8 mouse cellular contexts compared by ENCODE assay signal in genomic region chr2:91065544-91065943, GRCm38 (mm10). TPM values are rescaled to one million over a fixed set of nuclear protein-coding genes. Genes with fewer than 3 reads are reported as not detected.
DNase-seq lines count a peak whose midpoint lies in the region; ATAC-seq and TF ChIP-seq lines count a peak whose summit lies in the region.
"Had no signal": no experiment of that assay in that cellular context is flagged by ENCODE, and none has a peak within 500 bp of the region (broad histone marks: within the 10 kb centered on the region; RNA-seq: fewer than 3 reads in every experiment).

No protein-coding gene starts in this region.

- no peak overlapping the region for H3K4me2 ChIP-seq in CH12.LX (ENCODE audit: insufficient read depth, low read depth, poor library complexity, severe bottlenecking)
- no peak overlapping the region for H3K4me2 ChIP-seq in lung, postnatal 0 days (replicated peaks; ENCODE audit: low read depth, low read length)
- H3K4me2 ChIP-seq: embryonic facial prominence, embryonic 15.5 days had no signal

- in situ Hi-C loops in CH12.LX (cut with MboI; ENCODE audit: low pct_ligation_motif_present, low pct_unique_long_range_greater_than_20kb, low sequenced_read_pairs): no loop called here

- peak; percentile 25 for TF ChIP-seq RAD21 in CH12.LX (IDR thresholded peaks at IDR 0.05; ENCODE audit: low read depth, low read length)

- dilution Hi-C loops in CH12.LX (cut with MboI; ENCODE audit: extremely low pct_ligation_motif_present, extremely low pct_unique_long_range_greater_than_20kb, low sequenced_read_pairs): no loop called here

- H3K4me3 ChIP-seq in CH12.LX (replicated peaks in 1 of 3; ENCODE audit: low read depth in 2 of 3, low read length in 2 of 3, poor library complexity in 1 of 3): no peak overlapping the region
- no peak overlapping the region for H3K4me3 ChIP-seq in lung, postnatal 0 days (ENCODE audit: low read depth, low read length)
- H3K4me3 ChIP-seq: embryonic facial prominence, embryonic 15.5 days had no signal

- TF ChIP-seq CTCF in CH12.LX (conservative IDR thresholded peaks at IDR 0.05 in 1 of 2, IDR thresholded peaks at IDR 0.05 in 1 of 2; ENCODE audit: low read depth in 2 of 2, low read length in 2 of 2): peak; percentile 74 to 77
- peak; percentile 83 for TF ChIP-seq CTCF in lung, postnatal 0 days (IDR thresholded peaks at IDR 0.05)

- no peak overlapping the region for H3K27ac ChIP-seq in CH12.LX (ENCODE audit: insufficient read depth, low read depth)
- H3K27ac ChIP-seq in lung, postnatal 0 days (ENCODE audit: low read length): no peak overlapping the region
- H3K27ac ChIP-seq: embryonic facial prominence, embryonic 15.5 days had no signal

- H3K9me3 ChIP-seq in CH12.LX (replicated peaks; ENCODE audit: low read length): no peaks in the 10 kb centered on the region
- H3K9me3 ChIP-seq in lung, postnatal 0 days (ENCODE audit: low read length): no peaks in the 10 kb centered on the region
- H3K9me3 ChIP-seq: embryonic facial prominence, embryonic 15.5 days had no signal

- no peak overlapping the region for H3K9ac ChIP-seq in CH12.LX (ENCODE audit: insufficient read depth, low read depth)
- H3K9ac ChIP-seq in lung, postnatal 0 days (replicated peaks; ENCODE audit: low read depth): no peak overlapping the region
- H3K9ac ChIP-seq: embryonic facial prominence, embryonic 15.5 days had no signal

- 41% methylated on average over 3 of the region's 3 CpGs for WGBS in lung, postnatal 0 days

- no peak for TF ChIP-seq EP300 in CH12.LX (IDR thresholded peaks at IDR 0.05; ENCODE audit: low read length)
- TF ChIP-seq EP300 in lung, postnatal 0 days (IDR thresholded peaks at IDR 0.05): no peak

- no peaks in the 10 kb centered on the region for H3K27me3 ChIP-seq in CH12.LX (replicated peaks)
- no peaks in the 10 kb centered on the region for H3K27me3 ChIP-seq in lung, postnatal 0 days (replicated peaks; ENCODE audit: insufficient read depth, low read length)
- H3K27me3 ChIP-seq: embryonic facial prominence, embryonic 15.5 days had no signal

- intact Hi-C loops in gastrocnemius, postnatal 14 days (cut with DNase I; ENCODE audit: low total_unique reads): no loop called here

- H3K36me3 ChIP-seq in CH12.LX (replicated peaks in 1 of 2; ENCODE audit: control insufficient read depth in 1 of 2, insufficient read depth in 1 of 2, low read length in 1 of 2): peaks cover 51 to 73% of the 10 kb centered on the region in 2 experiments
- H3K36me3 ChIP-seq in lung, postnatal 0 days (ENCODE audit: insufficient read depth, low read length): peaks cover 10% of the 10 kb centered on the region

- peaks cover 7 to 16% of the 10 kb centered on the region in 2 experiments for H3K4me1 ChIP-seq in CH12.LX (ENCODE audit: control insufficient read depth in 1 of 2, insufficient read depth in 2 of 2)
- H3K4me1 ChIP-seq in lung, postnatal 0 days (ENCODE audit: insufficient read depth, low read depth, low read length): peaks cover 3% of the 10 kb centered on the region; the same call in 1 of the 2 replicates

- no peak for TF ChIP-seq POLR2A in CH12.LX (IDR thresholded peaks at IDR 0.05; ENCODE audit: low read depth, low read length)

- ATAC-seq in lung, postnatal 0 days: no peak
- ATAC-seq in inflammation-experienced regulatory T-cells, adult 6 months: no peak

- no peaks in the 10 kb centered on the region for H3K79me2 ChIP-seq in CH12.LX (replicated peaks; ENCODE audit: control insufficient read depth, extremely low read depth, insufficient read depth, poor library complexity, severe bottlenecking)

- peak; percentile 60 for DNase-seq in layer of hippocampus, adult 11-12 months (ENCODE audit: low spot score)
- no peak for DNase-seq in layer of hippocampus, adult 9-10 months (ENCODE audit: low spot score)
- DNase-seq in CH12.LX (ENCODE audit: extremely low read depth): no peak
- DNase-seq in adrenal gland, adult 8-10 months: peak; percentile 37
- peak; percentile 74 for DNase-seq in gastrocnemius, postnatal 14 days
- peak; percentile 62 for DNase-seq in lung, postnatal 0 days (ENCODE audit: low spot score)

TF ChIP-seq in CH12.LX, 34 proteins besides CTCF, POLR2A, EP300 and RAD21:
- TF ChIP-seq SIN3A (IDR thresholded peaks at IDR 0.05; ENCODE audit: low read length) (no peak), ZKSCAN1 (IDR thresholded peaks at IDR 0.05; ENCODE audit: borderline replicate concordance, low read depth, low read length) (no peak), MAZ (IDR thresholded peaks at IDR 0.05; ENCODE audit: low read depth, low read length) (no peak), SMC3 (IDR thresholded peaks at IDR 0.05; ENCODE audit: low read depth, low read length) (peak; percentile 74), ZNF384 (IDR thresholded peaks at IDR 0.05; ENCODE audit: low read depth, low read length) (no peak), GABPA (IDR thresholded peaks at IDR 0.05; ENCODE audit: insufficient replicate concordance, low read depth, low read length) (no peak), TCF12 (IDR thresholded peaks at IDR 0.05; ENCODE audit: low read depth, low read length) (no peak), MXI1 (IDR thresholded peaks at IDR 0.05; ENCODE audit: low read depth, low read length) (no peak)

RNA-seq across cellular contexts. Expression of gene Slc39a13, which starts 4.7 kb away (rescaled TPM):
- total RNA-seq in CH12.LX (2012; rRNA removed) (7.5 and 8.4 TPM in 2 replicates), CH12.LX (2014; rRNA removed) (3.5 and 4.3 TPM in 2 replicates)
- 7.2 and 8.1 TPM in 2 replicates for polyA plus RNA-seq in CH12.LX (2012; ENCODE audit: insufficient read length, low read depth)
- 10 to 100 TPM; 31.4 to 57.3 (median 43.5) TPM for total RNA-seq in adrenal gland, adult 8-10 months (2022)
- 10 to 100 TPM; 21.7 to 25.9 TPM for total RNA-seq in gastrocnemius, postnatal 14 days (2021)
- 32.6 and 34.4 TPM in 2 replicates for polyA plus RNA-seq in lung, postnatal 0 days (2015; fragmentation: Nextera tagmentation; extraction: Ambion mirVana)
- polyA plus RNA-seq in inflammation-experienced regulatory T-cells, adult 6 months (2017; shearing (Covaris generic)): 10 to 100 TPM; 18.5 to 28.5 (median 23.3) TPM

RNA-seq across cellular contexts. Expression of gene Psmc3, which starts 11.7 kb away (rescaled TPM):
- total RNA-seq in CH12.LX (2012; rRNA removed) (214 and 283 TPM in 2 replicates), CH12.LX (2014; rRNA removed) (242 and 257 TPM in 2 replicates)
- polyA plus RNA-seq in CH12.LX (2012; ENCODE audit: insufficient read length, low read depth): 284 and 353 TPM in 2 replicates
- 100 to 1,000 TPM; 172 to 187 (median 179) TPM for total RNA-seq in adrenal gland, adult 8-10 months (2022)
- total RNA-seq in gastrocnemius, postnatal 14 days (2021): 100 to 1,000 TPM; 279 to 288 TPM
- polyA plus RNA-seq in lung, postnatal 0 days (2015; fragmentation: Nextera tagmentation; extraction: Ambion mirVana): 181 and 186 TPM in 2 replicates
- 100 to 1,000 TPM; 197 to 219 (median 204) TPM for polyA plus RNA-seq in inflammation-experienced regulatory T-cells, adult 6 months (2017; shearing (Covaris generic))

RNA-seq across cellular contexts. Expression of gene Spi1, which starts 16.6 kb away (rescaled TPM):
- total RNA-seq in CH12.LX (2012; rRNA removed): 22.7 and 24.7 TPM in 2 replicates
- total RNA-seq in CH12.LX (2014; rRNA removed): 29.7 and 42.6 TPM in 2 replicates
- polyA plus RNA-seq in CH12.LX (2012; ENCODE audit: insufficient read length, low read depth): 35.2 and 45.7 TPM in 2 replicates
- 1 to 10 TPM; 6.3 to 9.6 (median 7.9) TPM for total RNA-seq in adrenal gland, adult 8-10 months (2022)
- 1 to 10 TPM; 1.5 to 2.1 TPM for total RNA-seq in gastrocnemius, postnatal 14 days (2021)
- 23.9 and 24.2 TPM in 2 replicates for polyA plus RNA-seq in lung, postnatal 0 days (2015; fragmentation: Nextera tagmentation; extraction: Ambion mirVana)
- under 1 TPM in 1 of 3 experiments, not detected in 2; 0.68 TPM for polyA plus RNA-seq in inflammation-experienced regulatory T-cells, adult 6 months (2017; shearing (Covaris generic))

RNA-seq across cellular contexts. Expression of gene Rapsn, which starts 30.1 kb away (rescaled TPM):
- total RNA-seq in CH12.LX (2012; rRNA removed) (0.08 TPM in 1 of 2 replicates, not detected in the other), CH12.LX (2014; rRNA removed) (0.15 TPM in 1 of 2 replicates, not detected in the other)
- polyA plus RNA-seq in CH12.LX (2012; ENCODE audit: insufficient read length, low read depth): 0.40 TPM in 1 of 2 replicates, not detected in the other
- total RNA-seq in adrenal gland, adult 8-10 months (2022): 1 to 10 TPM; 1.6 to 7.5 (median 3.5) TPM
- total RNA-seq in gastrocnemius, postnatal 14 days (2021): 10 to 100 TPM; 22.4 to 23.0 TPM
- polyA plus RNA-seq in lung, postnatal 0 days (2015; fragmentation: Nextera tagmentation; extraction: Ambion mirVana): 0.84 and 1.8 TPM in 2 replicates
- 1 to 10 TPM; 2.0 to 4.7 (median 4.6) TPM for polyA plus RNA-seq in inflammation-experienced regulatory T-cells, adult 6 months (2017; shearing (Covaris generic))

RNA-seq across cellular contexts. Expression of gene Mybpc3, which starts 52.4 kb away (rescaled TPM):
- total RNA-seq in CH12.LX (2012; rRNA removed) (0.04 TPM in 2 replicates), CH12.LX (2014; rRNA removed) (0.07 and 0.15 TPM in 2 replicates)
- polyA plus RNA-seq in CH12.LX (2012; ENCODE audit: insufficient read length, low read depth): 0.27 TPM in 2 replicates
- under 1 TPM; 0.09 to 0.62 (median 0.26) TPM for total RNA-seq in adrenal gland, adult 8-10 months (2022)
- under 1 TPM in 1 of 2 experiments, not detected in 1; 0.09 TPM for total RNA-seq in gastrocnemius, postnatal 14 days (2021)
- 4.7 and 6.5 TPM in 2 replicates for polyA plus RNA-seq in lung, postnatal 0 days (2015; fragmentation: Nextera tagmentation; extraction: Ambion mirVana)
- not detected for polyA plus RNA-seq in inflammation-experienced regulatory T-cells, adult 6 months (2017; shearing (Covaris generic))

Comparison
In these comparisons a context has a peak if more than half of its experiments do, and no peak if none do; other contexts are left out.
1. DNase-seq: peak in layer of hippocampus, adult 11-12 months (single experiment), adrenal gland, adult 8-10 months (single experiment), gastrocnemius, postnatal 14 days (single experiment) and lung, postnatal 0 days (single experiment); none in layer of hippocampus, adult 9-10 months (single experiment) and CH12.LX (single experiment).